14 mouse cellular contexts compared by ENCODE assay signal in the genomic region with DNA sequence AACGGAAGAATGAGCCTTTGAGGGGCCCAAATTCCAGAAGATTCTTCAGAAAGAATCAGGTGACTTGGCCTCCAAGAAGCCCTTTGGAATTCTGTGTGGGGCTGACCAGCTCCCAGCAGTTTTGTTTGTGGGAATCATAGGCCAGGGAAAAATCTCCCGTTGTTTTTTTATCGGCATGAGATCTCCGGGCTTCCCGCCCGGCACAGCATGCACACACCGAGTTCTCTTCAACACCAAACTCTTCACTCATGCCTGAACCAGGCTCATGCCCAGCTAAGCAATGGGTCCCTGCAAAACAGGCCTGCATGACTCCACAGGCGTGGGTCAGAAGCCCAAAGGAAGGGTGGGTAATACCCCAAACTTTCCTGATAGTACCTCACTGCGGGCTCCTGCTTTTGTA. TPM values are rescaled to one million over a fixed set of nuclear protein-coding genes. Genes with fewer than 3 reads are reported as not detected.
DNase-seq lines count a peak whose midpoint lies in the region; ATAC-seq and TF ChIP-seq lines count a peak whose summit lies in the region.
"Had no signal": no experiment of that assay in that cellular context is flagged by ENCODE, and none has a peak within 500 bp of the region (broad histone marks: within the 10 kb centered on the region; RNA-seq: fewer than 3 reads in every experiment).

No protein-coding gene starts in this region.

- no peak overlapping the region for H3K4me3 ChIP-seq in heart, embryonic 13.5 days
- peak overlapping the region; percentile 50; the same call in 1 of the 2 replicates for H3K4me3 ChIP-seq in G1E (ENCODE audit: low read depth, low read length)
- no peak overlapping the region for H3K4me3 ChIP-seq in liver, embryonic 14.5 days (ENCODE audit: insufficient read depth in 1 of 2, low read depth in 2 of 2, low read length in 2 of 2)
- H3K4me3 ChIP-seq: embryonic facial prominence, embryonic 12.5 days; midbrain, embryonic 13.5 days had no signal

- no peaks in the 10 kb centered on the region for H3K9me3 ChIP-seq in heart, embryonic 13.5 days
- H3K9me3 ChIP-seq in G1E (replicated peaks): no peaks in the 10 kb centered on the region
- H3K9me3 ChIP-seq in liver, embryonic 14.5 days (ENCODE audit: control insufficient read depth, low read length): no peaks in the 10 kb centered on the region
- H3K9me3 ChIP-seq: embryonic facial prominence, embryonic 12.5 days; midbrain, embryonic 13.5 days had no signal

- no peaks in the 10 kb centered on the region for H3K27me3 ChIP-seq in heart, embryonic 13.5 days (replicated peaks)
- peaks cover 24% of the 10 kb centered on the region for H3K27me3 ChIP-seq in G1E (ENCODE audit: insufficient read depth, low read length)
- no peaks in the 10 kb centered on the region for H3K27me3 ChIP-seq in liver, embryonic 14.5 days (ENCODE audit: control insufficient read depth, insufficient read depth, low read length)
- H3K27me3 ChIP-seq: embryonic facial prominence, embryonic 12.5 days; midbrain, embryonic 13.5 days had no signal

- H3K4me2 ChIP-seq in heart, embryonic 13.5 days: peak overlapping the region; percentile 51
- H3K4me2 ChIP-seq in liver, embryonic 14.5 days (ENCODE audit: low read depth): peak overlapping the region; percentile 58
- H3K4me2 ChIP-seq: embryonic facial prominence, embryonic 12.5 days; midbrain, embryonic 13.5 days had no signal

- intact Hi-C loops in heart, postnatal 25 days (cut with DNase I): loop anchor here (2.0 kb wide), 1 partner anchor 15 kb away; no protein-coding TSS in a partner anchor

- peaks cover 3% of the 10 kb centered on the region; the same call in 1 of the 2 replicates for H3K36me3 ChIP-seq in heart, embryonic 13.5 days
- H3K36me3 ChIP-seq in G1E (replicated peaks): no peaks in the 10 kb centered on the region
- no peaks in the 10 kb centered on the region for H3K36me3 ChIP-seq in liver, embryonic 14.5 days (replicated peaks; ENCODE audit: control insufficient read depth, insufficient read depth, low read depth)

- peak overlapping the region; percentile 73 for H3K27ac ChIP-seq in heart, embryonic 13.5 days (replicated peaks)
- H3K27ac ChIP-seq in liver, embryonic 14.5 days: no peak overlapping the region
- H3K27ac ChIP-seq: embryonic facial prominence, embryonic 12.5 days; macrophage; midbrain, embryonic 13.5 days had no signal

- 0 out of 2 replicates have a peak overlapping the region, but pooled peaks have one; percentile 38 for H3K9ac ChIP-seq in heart, embryonic 13.5 days
- H3K9ac ChIP-seq in liver, embryonic 14.5 days (replicated peaks): no peak overlapping the region
- H3K9ac ChIP-seq: embryonic facial prominence, embryonic 12.5 days; midbrain, embryonic 13.5 days had no signal

- 25% methylated on average over 9 of the region's 9 CpGs for WGBS in heart, embryonic 13.5 days
- 63% methylated on average over 9 of the region's 9 CpGs for WGBS in liver, embryonic 14.5 days (ENCODE audit: insufficient replicate concordance)

- H3K4me1 ChIP-seq in heart, embryonic 13.5 days: peaks cover 91% of the 10 kb centered on the region
- H3K4me1 ChIP-seq in G1E (ENCODE audit: insufficient read depth, low read depth, low read length): peaks cover 72% of the 10 kb centered on the region
- peaks cover 32 to 53% of the 10 kb centered on the region in 2 experiments for H3K4me1 ChIP-seq in liver, embryonic 14.5 days (replicated peaks; ENCODE audit: control insufficient read depth in 2 of 2, insufficient read depth in 2 of 2, low read length in 1 of 2)
- H3K4me1 ChIP-seq: midbrain, embryonic 13.5 days had no signal

- no peak for ATAC-seq in heart, embryonic 13.5 days (ENCODE audit: extremely low read depth, insufficient number of reproducible peaks, low FRiP score, low TSS enrichment)
- ATAC-seq in G1E (ENCODE audit: extremely low read depth, insufficient number of reproducible peaks, low FRiP score, poor library complexity, severe bottlenecking): no peak
- peak; percentile 9; the same call in 1 of the 2 replicates for ATAC-seq in liver, embryonic 14.5 days (ENCODE audit: insufficient read depth)
- no peak for ATAC-seq in frontal cortex, adult (ENCODE audit: low TSS enrichment)
- ATAC-seq: inflammation-experienced regulatory T-cells, adult 6 months; midbrain, embryonic 13.5 days had no signal

- TF ChIP-seq CTCF in G1E (IDR thresholded peaks at IDR 0.05; ENCODE audit: low read depth, low read length): no peak
- TF ChIP-seq CTCF in liver, embryonic 14.5 days (IDR thresholded peaks at IDR 0.05; ENCODE audit: low read depth): no peak

- no peak for DNase-seq in heart, postnatal 25 days (ENCODE audit: low spot score)
- DNase-seq in G1E (ENCODE audit: low spot score): no peak
- peak; percentile 47 for DNase-seq in brain, adult 2 months (ENCODE audit: low read depth, low spot score)
- no peak for DNase-seq in liver, embryonic 14.5 days (ENCODE audit: low read depth in 3 of 3, low spot score in 3 of 3)
- no peak for DNase-seq in ovary, adult 18-20 months (ENCODE audit: low spot score)
- DNase-seq: kidney, postnatal 10 days; lung, adult 18-20 months; right cerebral cortex, postnatal 25 days had no signal

- no peak for TF ChIP-seq EP300 in liver, embryonic 14.5 days (IDR thresholded peaks at IDR 0.05; ENCODE audit: low read depth)

RNA-seq across cellular contexts. Expression of a gene that starts 32.3 kb away (rescaled TPM):
- polyA plus RNA-seq in heart, embryonic 13.5 days (2015; fragmentation: Nextera tagmentation; extraction: Ambion mirVana): 26.7 and 28.2 TPM in 2 replicates
- total RNA-seq in heart, postnatal 25 days (2021): 10 to 100 TPM; 41.0 to 58.1 TPM
- total RNA-seq in G1E (2014; fragmentation: Nextera tagmentation): not detected in 2 replicates
- 0.23 and 0.33 TPM in 2 replicates for total RNA-seq in G1E (2017)
- polyA plus RNA-seq in G1E (2012): 0.22 and 0.37 TPM in 2 replicates
- 9.8 and 14.7 TPM in 2 replicates for polyA plus RNA-seq in liver, embryonic 14.5 days (2012; rRNA removed)
- polyA plus RNA-seq in liver, embryonic 14.5 days (2014; fragmentation: Nextera tagmentation; extraction: Ambion mirVana): 6.4 and 6.9 TPM in 2 replicates
